Mouse (Mus musculus) MEL (cell line): ENCODE results near the gene Hlf.

ENCODE experiments used
- CHD1 ChIP-seq: IDR thresholded peaks from 2 replicates; pipeline ENCODE4 v1.6.1; 2012; ENCODE audit warnings: low read depth, mild to moderate bottlenecking, inconsistent platforms, low read length, improper control_type of control experiment
- CHD2 ChIP-seq: IDR thresholded peaks from 2 replicates; pipeline ENCODE4 v1.6.1; 2011; ENCODE audit warnings: low read length, improper control_type of control experiment
- CTCF ChIP-seq, 3 experiments: IDR thresholded peaks in 2 of 3; conservative IDR thresholded peaks in 1 of 3; 2 replicates each; pipeline ENCODE4 v1.5.1; 2011 to 2012; ENCODE audit warnings: low read length in 3 of 3, low read depth in 2 of 3, mild to moderate bottlenecking in 2 of 3, improper control_type of control experiment in 1 of 3, inconsistent platforms in 1 of 3, mixed read lengths in 1 of 3, moderate library complexity in 1 of 3; ENCODE audit not compliant: control insufficient read depth in 1 of 3, insufficient read depth in 1 of 3, poor library complexity in 1 of 3, severe bottlenecking in 1 of 3
- EP300 ChIP-seq, 2 experiments: IDR thresholded peaks; 2 replicates each; pipeline ENCODE4 v1.6.1; 2011; ENCODE audit warnings: improper control_type of control experiment in 2 of 2, low read length in 2 of 2, low read depth in 1 of 2, mild to moderate bottlenecking in 1 of 2
- GATA1 ChIP-seq: IDR thresholded peaks from 2 replicates; pipeline ENCODE4 v1.6.1; 2011; ENCODE audit warnings: low read depth, low read length, improper control_type of control experiment
- KAT2A ChIP-seq: conservative IDR thresholded peaks from 2 replicates; pipeline ENCODE4 v1.6.1; 2012; ENCODE audit warnings: low read depth, low read length, improper control_type of control experiment, inconsistent platforms
- MXI1 ChIP-seq: IDR thresholded peaks from 2 replicates; pipeline ENCODE4 v1.6.1; 2011; ENCODE audit warnings: mild to moderate bottlenecking, low read depth, low read length, improper control_type of control experiment
- MYC ChIP-seq: IDR thresholded peaks from 2 replicates; pipeline ENCODE4 v1.6.1; 2011; ENCODE audit warnings: low read depth, mild to moderate bottlenecking, low read length, improper control_type of control experiment, moderate library complexity
- NRF1 ChIP-seq: IDR thresholded peaks from 2 replicates; pipeline ENCODE4 v1.6.1; 2014; ENCODE audit warnings: low read depth, mild to moderate bottlenecking, inconsistent platforms, low read length, improper control_type of control experiment, moderate library complexity; ENCODE audit not compliant: poor library complexity, insufficient read depth, severe bottlenecking
- SMC3 ChIP-seq: IDR thresholded peaks from 2 replicates; pipeline ENCODE4 v1.6.1; 2011; ENCODE audit warnings: low read depth, low read length, improper control_type of control experiment
- TAL1 ChIP-seq: IDR thresholded peaks from 2 replicates; pipeline ENCODE4 v1.6.1; 2012; ENCODE audit warnings: mild to moderate bottlenecking, inconsistent platforms, low read length, moderate library complexity, mixed read lengths
- USF1 ChIP-seq: IDR thresholded peaks from 2 replicates; pipeline ENCODE4 v1.6.1; 2014; ENCODE audit warnings: low read depth, mild to moderate bottlenecking, inconsistent platforms, low read length, improper control_type of control experiment, moderate library complexity
- USF2 ChIP-seq, 2 experiments: IDR thresholded peaks; 2 replicates each; pipeline ENCODE4 v1.6.1; 2011 to 2012; ENCODE audit warnings: improper control_type of control experiment in 2 of 2, low read length in 2 of 2, borderline replicate concordance in 1 of 2, inconsistent platforms in 1 of 2, low read depth in 1 of 2, mild to moderate bottlenecking in 1 of 2; ENCODE audit not compliant: insufficient read depth in 1 of 2
- ZMIZ1 ChIP-seq: IDR thresholded peaks from 2 replicates; pipeline ENCODE4 v1.6.1; 2012; ENCODE audit warnings: low read depth, mild to moderate bottlenecking, inconsistent platforms, low read length, improper control_type of control experiment, moderate library complexity

GRCm38 (mm10) chr11:90370367-90370766 is 20.3 kb downstream of the Hlf start:
- no peak for TF ChIP-seq KAT2A
- TF ChIP-seq TAL1 = no peak
- no peak for TF ChIP-seq CHD2
- no peak for TF ChIP-seq CTCF (IDR thresholded peaks at IDR 0.05 in 2 of 3, conservative IDR thresholded peaks at IDR 0.05 in 1 of 3; ENCODE audit: control insufficient read depth in 1 of 3, insufficient read depth in 1 of 3, low read depth in 2 of 3, low read length in 3 of 3, poor library complexity in 1 of 3, severe bottlenecking in 1 of 3)
- no peak for TF ChIP-seq EP300 (IDR thresholded peaks at IDR 0.05; ENCODE audit: low read depth in 1 of 2, low read length in 2 of 2)
- no peak for TF ChIP-seq USF2 (IDR thresholded peaks at IDR 0.05; ENCODE audit: borderline replicate concordance in 1 of 2, insufficient read depth in 1 of 2, low read depth in 1 of 2, low read length in 2 of 2)
- no peak for TF ChIP-seq SMC3
- TF ChIP-seq ZMIZ1 = no peak
- no peak for TF ChIP-seq CHD1
- no peak for TF ChIP-seq MYC
- TF ChIP-seq MXI1 = no peak
- no peak for TF ChIP-seq NRF1
- no peak for TF ChIP-seq USF1
- no peak for TF ChIP-seq GATA1
